Mouse (Mus musculus) liver, adult 2 months (tissue): ENCODE measurements around the gene Slc25a29. TPM values are rescaled to one million over a fixed set of nuclear protein-coding genes. Genes with fewer than 3 reads are reported as not detected.

Source experiments
- DNase-seq: peaks from one replicate; pipeline ENCODE4 v3.0.0-alpha.2; 2011; ENCODE audit warnings: low read depth, low spot score; ENCODE audit errors: extremely low read depth
- H3K27ac ChIP-seq: fragments of 200-500 bp; replicated peaks from 2 replicates; pipeline ENCODE4 v1.5.1; 2012; ENCODE audit warnings: low read depth, mild to moderate bottlenecking, control low read depth, inconsistent platforms, low read length; ENCODE audit not compliant: insufficient read depth
- H3K27me3 ChIP-seq: fragments of 200-500 bp; 2 replicates; pipeline ENCODE4 v1.6.1; 2012; ENCODE audit warnings: mild to moderate bottlenecking, moderate library complexity, low read length, inconsistent platforms; ENCODE audit not compliant: control insufficient read depth, insufficient read depth
- H3K36me3 ChIP-seq: fragments of 200-500 bp; 2 replicates; pipeline ENCODE4 v1.6.1; 2012; ENCODE audit warnings: low read length, inconsistent platforms; ENCODE audit not compliant: control insufficient read depth, insufficient read depth
- H3K4me1 ChIP-seq: fragments of 200-500 bp; 2 replicates; pipeline ENCODE4 v1.6.1; 2011; ENCODE audit warnings: low read length; ENCODE audit not compliant: control insufficient read depth, insufficient read depth
- H3K4me3 ChIP-seq: fragments of 200-500 bp; 2 replicates; pipeline ENCODE4 v1.5.1; 2011; ENCODE audit warnings: low read depth, mild to moderate bottlenecking, control low read depth, low read length, moderate library complexity; ENCODE audit not compliant: insufficient read depth
- H3K79me2 ChIP-seq: fragments of 200-500 bp; 2 replicates; pipeline ENCODE4 v1.6.1; 2012; ENCODE audit warnings: inconsistent platforms, mild to moderate bottlenecking, low read length, moderate library complexity; ENCODE audit not compliant: control insufficient read depth, insufficient read depth
- H3K9ac ChIP-seq: fragments of 200-500 bp; 2 replicates; pipeline ENCODE4 v1.6.1; 2012; ENCODE audit warnings: low read depth, mild to moderate bottlenecking, control low read depth, inconsistent platforms, low read length
- CTCF ChIP-seq: fragments of 200-500 bp; IDR thresholded peaks from 2 replicates; pipeline ENCODE4 v1.5.1; 2011; ENCODE audit warnings: low read depth, low read length, control low read depth
- POLR2A ChIP-seq: fragments of 200-500 bp; IDR thresholded peaks from 2 replicates; pipeline ENCODE4 v1.6.1; 2011; ENCODE audit warnings: low read length, control low read depth; ENCODE audit not compliant: insufficient read depth; ENCODE audit errors: extremely low read depth
- WGBS: fragments of 180-500 bp; shearing (Covaris S2); methylation state at CpG from one replicate; pipeline ENCODE4 v1.1.7; 2018; 5-methylcytosine and 5-hydroxymethylcytosine counted together
- polyA plus RNA-seq: library from polyadenylated mRNA; depleted of rRNA; stranded (reverse); fragments of >200 nt; gene quantifications from 2 replicates; pipeline ENCODE4 v1.2.3, GENCODE M21; 2012
- total RNA-seq: library from RNA; depleted of rRNA; stranded (reverse); fragments of >200 nt; gene quantifications from 2 replicates; pipeline ENCODE4 v1.2.3, GENCODE M21; 2014

Slc25a29 gene
- total and polyA plus RNA-seq, 2 experiments: 1.9 to 5.4 TPM

GRCm38 (mm10) chr12:108820461-108820860 is 15.2 kb downstream of the Slc25a29 start:
- no peak for TF ChIP-seq POLR2A
- no peak for TF ChIP-seq CTCF
- H3K79me2 ChIP-seq: peaks cover 2% of the 10 kb centered on the region; the same call in 1 of the 2 replicates
- peaks cover under 1% of the 10 kb centered on the region for H3K36me3 ChIP-seq
- no peak for DNase-seq
- H3K4me1 ChIP-seq: no peaks in the 10 kb centered on the region
- WGBS: 94% methylated on average over 4 of the region's 4 CpGs
- no peak overlapping the region for H3K9ac ChIP-seq
- H3K27ac ChIP-seq: no peak overlapping the region
- no peaks in the 10 kb centered on the region for H3K27me3 ChIP-seq
- H3K4me3 ChIP-seq: no peak overlapping the region

- TF ChIP-seq CTCF (no peak), POLR2A (no peak)
- Histone ChIP-seq H3K36me3 (peaks cover 6% of the 10 kb centered on the region), H3K9ac (no peak overlapping the region), H3K4me1 (no peaks in the 10 kb centered on the region), H3K4me3 (no peak overlapping the region), H3K27ac (no peak overlapping the region), H3K27me3 (no peaks in the 10 kb centered on the region), H3K79me2 (peaks cover 16% of the 10 kb centered on the region; the same call in 1 of the 2 replicates)
- DNase-seq: no peak
- 71% methylated on average over 11 of the region's 11 CpGs for WGBS
These were observed 19.1 kb downstream of the Slc25a29 start for GRCm38 (mm10) chr12:108816569-108816968.

DNA sequence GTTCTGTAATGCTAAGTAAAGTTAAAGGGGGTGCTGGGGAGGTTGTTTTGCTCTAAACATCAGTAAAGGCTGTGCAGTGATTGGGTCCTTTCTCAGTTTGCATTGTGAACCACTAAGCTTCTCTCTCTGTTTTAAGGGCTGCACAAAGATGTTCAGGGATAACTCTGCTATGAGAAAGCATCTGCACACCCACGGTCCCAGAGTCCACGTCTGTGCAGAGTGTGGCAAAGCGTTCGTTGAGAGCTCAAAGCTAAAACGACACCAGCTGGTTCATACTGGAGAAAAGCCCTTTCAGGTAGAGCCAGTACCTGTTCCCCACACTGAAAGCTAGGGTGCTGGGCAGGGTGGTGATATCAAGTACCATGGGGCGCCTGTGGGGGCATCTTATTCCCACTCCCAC is 21.2 kb downstream of the Slc25a29 start:
- TF ChIP-seq POLR2A (no peak), CTCF (no peak)
- DNase-seq: no peak
- H3K9ac ChIP-seq: no peak overlapping the region
- H3K4me1 ChIP-seq: peaks cover 3% of the 10 kb centered on the region; the same call in 1 of the 2 replicates
- peaks cover 23% of the 10 kb centered on the region; the same call in 1 of the 2 replicates for H3K79me2 ChIP-seq
- no peaks in the 10 kb centered on the region for H3K27me3 ChIP-seq
- no peak overlapping the region for H3K4me3 ChIP-seq
- H3K36me3 ChIP-seq: peaks cover 8% of the 10 kb centered on the region
- H3K27ac ChIP-seq: no peak overlapping the region
- WGBS: 82% methylated on average over 6 of the region's 6 CpGs

GRCm38 (mm10) chr12:108812463-108812862 is 23.2 kb downstream of the Slc25a29 start:
- Histone ChIP-seq H3K27me3 (no peaks in the 10 kb centered on the region), H3K9ac (no peak overlapping the region), H3K27ac (no peak overlapping the region), H3K36me3 (peaks cover 18% of the 10 kb centered on the region), H3K4me3 (no peak overlapping the region), H3K4me1 (peaks cover 7% of the 10 kb centered on the region; the same call in 1 of the 2 replicates), H3K79me2 (peaks cover 38% of the 10 kb centered on the region)
- no peak for DNase-seq
- 86% methylated on average over 6 of the region's 6 CpGs for WGBS
- TF ChIP-seq CTCF (no peak), POLR2A (no peak)

GRCm38 (mm10) chr12:108811133-108811532 is 24.6 kb downstream of the Slc25a29 start:
- DNase-seq: peak; percentile 68
- Histone ChIP-seq H3K79me2 (peaks cover 50% of the 10 kb centered on the region), H3K27me3 (no peaks in the 10 kb centered on the region), H3K9ac (no peak overlapping the region), H3K36me3 (peaks cover 29% of the 10 kb centered on the region), H3K27ac (no peak overlapping the region), H3K4me3 (no peak overlapping the region), H3K4me1 (peaks cover 7% of the 10 kb centered on the region; the same call in 1 of the 2 replicates)
- WGBS: 27% methylated on average over 2 of the region's 2 CpGs
- no peak for TF ChIP-seq POLR2A
- TF ChIP-seq CTCF: 0 out of 2 replicates have a peak, but pooled peaks have one; percentile 17

DNA sequence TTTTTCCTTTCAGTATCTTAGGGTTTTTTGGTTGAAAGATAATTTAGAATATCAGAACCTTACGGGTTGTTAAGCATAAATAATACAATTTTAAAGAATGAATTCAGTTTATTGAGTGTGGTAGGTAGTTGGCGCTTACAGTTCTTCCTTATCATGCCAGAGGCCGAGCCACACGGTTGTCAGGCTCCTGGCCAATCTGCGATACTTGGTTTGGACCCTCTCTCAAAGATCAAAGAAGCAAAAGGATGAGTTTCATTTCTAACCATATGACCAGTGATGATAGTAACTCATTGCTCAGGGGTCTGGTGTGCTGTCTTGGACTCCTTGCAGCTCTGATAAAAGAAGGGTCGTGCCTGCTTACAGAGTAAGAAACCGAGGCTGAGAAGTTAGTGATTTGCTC is 25.4 kb downstream of the Slc25a29 start:
- no peak overlapping the region for H3K4me3 ChIP-seq
- H3K27ac ChIP-seq: no peak overlapping the region
- no peak for DNase-seq
- TF ChIP-seq POLR2A: no peak
- TF ChIP-seq CTCF: no peak
- H3K79me2 ChIP-seq: peaks cover 51% of the 10 kb centered on the region
- no peaks in the 10 kb centered on the region for H3K27me3 ChIP-seq
- H3K36me3 ChIP-seq: peaks cover 28% of the 10 kb centered on the region
- peaks cover 7% of the 10 kb centered on the region; the same call in 1 of the 2 replicates for H3K4me1 ChIP-seq
- WGBS: 56% methylated on average over 7 of the region's 7 CpGs
- no peak overlapping the region for H3K9ac ChIP-seq
